Mouse (Mus musculus): ENCODE results near the gene Gm17509. TPM values are rescaled to one million over a fixed set of nuclear protein-coding genes. Genes with fewer than 3 reads are reported as not detected.

Gm17509 gene
- polyA plus RNA-seq, 1 experiment from 2014 or later, result 0.48 TPM

DNA sequence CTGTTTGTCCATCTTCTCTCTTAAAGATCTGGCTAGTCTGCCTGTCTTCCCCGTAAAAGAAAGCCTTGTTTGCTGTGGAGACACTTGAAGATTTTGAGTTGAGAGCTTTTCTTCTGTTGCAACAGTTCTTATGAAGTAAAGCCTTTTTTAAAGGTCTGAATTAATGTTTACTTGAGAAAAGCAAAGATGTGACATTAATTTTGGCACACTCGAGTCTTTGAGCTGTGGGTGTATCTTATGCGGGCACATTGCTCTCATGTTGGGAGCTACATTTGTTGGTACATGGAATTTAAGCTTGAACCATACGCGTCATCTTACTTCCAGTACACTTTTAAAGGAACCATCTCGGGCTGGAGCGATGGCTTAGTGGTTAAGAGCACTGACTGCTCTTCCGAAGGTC, 12.9 kb upstream of the Gm17509 start:
- Histone ChIP-seq H3K27ac (no peak overlapping the region), H3K9ac (no peak overlapping the region), H3K27me3 (ENCODE audit: control insufficient read depth, insufficient read depth, low read length) (no peaks in the 10 kb centered on the region), H3K4me3 (replicated peaks; ENCODE audit: low read length) (no peak overlapping the region), H3K36me3 (replicated peaks; ENCODE audit: control insufficient read depth, insufficient read depth) (no peaks in the 10 kb centered on the region), H3K4me1 (replicated peaks; ENCODE audit: control insufficient read depth, insufficient read depth, low read length) (peaks cover 10% of the 10 kb centered on the region; the same call in 1 of the 2 replicates), H3K9me3 (ENCODE audit: control insufficient read depth, low read length) (no peaks in the 10 kb centered on the region), H3K4me2 (replicated peaks) (no peak overlapping the region)
- 97% methylated on average over 8 of the region's 8 CpGs for WGBS
- DNase-seq (ENCODE audit: low spot score) (no peak), ATAC-seq (ENCODE audit: low FRiP score) (no peak)

DNA sequence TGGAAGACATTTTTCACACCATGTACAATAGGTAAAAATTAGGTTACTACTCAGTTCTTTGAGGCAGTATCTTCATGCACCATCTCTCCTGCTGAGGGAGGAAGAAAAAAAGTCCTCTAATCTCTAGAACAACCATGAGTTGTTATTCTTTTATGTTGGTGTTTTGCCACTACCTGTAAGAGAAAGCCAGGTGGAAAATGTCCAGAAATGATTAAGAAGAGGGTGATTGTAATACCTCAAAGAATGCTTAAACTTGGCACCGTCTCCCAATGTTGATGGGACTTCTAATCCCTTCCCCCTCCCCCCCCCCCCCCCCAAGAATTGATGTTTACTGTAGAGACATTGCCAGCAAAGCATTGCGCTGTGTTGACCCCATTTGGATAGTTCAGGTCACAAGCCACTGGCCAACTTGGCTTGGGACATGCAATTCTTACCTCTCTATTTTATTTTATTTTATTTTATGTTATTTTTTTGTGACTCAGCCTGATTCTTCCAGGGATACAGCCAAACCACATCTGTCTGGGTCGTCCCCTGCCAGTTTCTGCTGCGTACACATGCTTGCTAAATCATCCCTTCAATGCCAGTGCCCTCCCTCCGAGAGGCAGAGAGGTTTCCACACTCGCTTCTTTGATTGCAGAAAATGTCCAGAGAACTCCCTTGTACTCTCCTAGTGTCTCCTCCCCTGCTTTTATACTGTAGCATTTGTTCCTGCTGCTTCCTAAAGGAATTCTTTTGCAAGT, 9.7 kb upstream of the Gm17509 start:
- H3K27ac ChIP-seq, result no peak overlapping the region
- no peaks in the 10 kb centered on the region for H3K9me3 ChIP-seq (ENCODE audit: control insufficient read depth, low read length)
- H3K4me2 ChIP-seq (replicated peaks), result no peak overlapping the region
- H3K27me3 ChIP-seq (ENCODE audit: control insufficient read depth, insufficient read depth, low read length), result no peaks in the 10 kb centered on the region
- ATAC-seq (ENCODE audit: low FRiP score), result no peak
- no peak overlapping the region for H3K4me3 ChIP-seq (replicated peaks; ENCODE audit: low read length)
- no peak for DNase-seq (ENCODE audit: low spot score)
- no peak overlapping the region for H3K9ac ChIP-seq
- no peaks in the 10 kb centered on the region for H3K36me3 ChIP-seq (replicated peaks; ENCODE audit: control insufficient read depth, insufficient read depth)
- H3K4me1 ChIP-seq (replicated peaks; ENCODE audit: control insufficient read depth, insufficient read depth, low read length), result peaks cover 3% of the 10 kb centered on the region; the same call in 1 of the 2 replicates
- WGBS, result 78% methylated on average over 6 of the region's 6 CpGs

DNA sequence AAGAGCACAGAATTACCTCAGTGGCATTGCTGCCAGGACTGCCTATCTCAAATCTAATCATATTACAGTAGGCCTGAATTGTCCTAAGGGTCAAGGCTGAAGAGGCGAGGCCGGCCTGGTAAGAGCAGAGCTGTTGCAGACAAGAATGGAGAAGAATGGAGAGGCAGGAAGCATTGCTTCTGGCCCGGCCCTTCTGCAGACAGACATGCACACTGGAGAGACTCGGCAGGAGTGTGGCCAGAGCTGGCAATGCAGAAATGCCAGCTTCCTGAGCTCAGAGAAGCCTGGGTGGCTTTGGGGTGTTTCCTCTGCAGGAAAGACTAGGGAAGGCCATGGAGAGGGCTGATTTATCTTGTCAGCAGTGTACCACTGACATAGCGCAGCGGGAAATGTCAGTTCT, 4.7 kb upstream of the Gm17509 start:
- no peak overlapping the region for H3K4me3 ChIP-seq (replicated peaks; ENCODE audit: low read length)
- DNase-seq (ENCODE audit: low spot score), result no peak
- H3K9ac ChIP-seq, result no peak overlapping the region
- H3K4me1 ChIP-seq (replicated peaks; ENCODE audit: control insufficient read depth, insufficient read depth, low read length), result peaks cover 5% of the 10 kb centered on the region; the same call in 1 of the 2 replicates
- H3K4me2 ChIP-seq (replicated peaks), result no peak overlapping the region
- no peak overlapping the region for H3K27ac ChIP-seq
- 77% methylated on average over 6 of the region's 6 CpGs for WGBS
- no peak for ATAC-seq (ENCODE audit: low FRiP score)
- H3K9me3 ChIP-seq (ENCODE audit: control insufficient read depth, low read length), result no peaks in the 10 kb centered on the region
- no peaks in the 10 kb centered on the region for H3K36me3 ChIP-seq (replicated peaks; ENCODE audit: control insufficient read depth, insufficient read depth)
- H3K27me3 ChIP-seq (ENCODE audit: control insufficient read depth, insufficient read depth, low read length), result no peaks in the 10 kb centered on the region

DNA sequence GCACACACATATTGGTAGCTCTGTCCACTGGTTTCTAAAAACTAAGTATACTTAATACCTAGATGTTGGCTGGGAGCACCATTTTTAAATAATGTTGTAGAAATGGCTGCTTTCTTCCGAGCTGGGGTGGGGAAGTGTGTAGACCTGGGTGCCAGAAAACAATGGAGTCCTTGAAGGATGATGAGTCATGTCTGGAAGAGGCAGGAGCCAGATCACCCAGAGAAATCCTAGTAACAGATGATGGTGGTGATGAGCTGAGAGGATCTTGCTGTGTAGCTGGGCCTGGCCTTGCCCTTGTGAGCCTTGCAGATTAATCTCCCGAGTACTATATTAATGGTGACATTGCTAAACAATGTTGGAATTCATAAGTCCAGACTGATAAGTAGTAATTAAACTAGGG, 4.0 kb upstream of the Gm17509 start:
- no peak for DNase-seq (ENCODE audit: low spot score)
- no peak overlapping the region for H3K4me2 ChIP-seq (replicated peaks)
- WGBS, result 75% methylated on average over 2 of the region's 2 CpGs
- no peak overlapping the region for H3K9ac ChIP-seq
- H3K4me3 ChIP-seq (replicated peaks; ENCODE audit: low read length), result no peak overlapping the region
- no peaks in the 10 kb centered on the region for H3K9me3 ChIP-seq (ENCODE audit: control insufficient read depth, low read length)
- H3K36me3 ChIP-seq (replicated peaks; ENCODE audit: control insufficient read depth, insufficient read depth), result no peaks in the 10 kb centered on the region
- H3K27me3 ChIP-seq (ENCODE audit: control insufficient read depth, insufficient read depth, low read length), result no peaks in the 10 kb centered on the region
- no peak for ATAC-seq (ENCODE audit: low FRiP score)
- peaks cover 10% of the 10 kb centered on the region for H3K4me1 ChIP-seq (replicated peaks; ENCODE audit: control insufficient read depth, insufficient read depth, low read length)
- H3K27ac ChIP-seq, result no peak overlapping the region

DNA sequence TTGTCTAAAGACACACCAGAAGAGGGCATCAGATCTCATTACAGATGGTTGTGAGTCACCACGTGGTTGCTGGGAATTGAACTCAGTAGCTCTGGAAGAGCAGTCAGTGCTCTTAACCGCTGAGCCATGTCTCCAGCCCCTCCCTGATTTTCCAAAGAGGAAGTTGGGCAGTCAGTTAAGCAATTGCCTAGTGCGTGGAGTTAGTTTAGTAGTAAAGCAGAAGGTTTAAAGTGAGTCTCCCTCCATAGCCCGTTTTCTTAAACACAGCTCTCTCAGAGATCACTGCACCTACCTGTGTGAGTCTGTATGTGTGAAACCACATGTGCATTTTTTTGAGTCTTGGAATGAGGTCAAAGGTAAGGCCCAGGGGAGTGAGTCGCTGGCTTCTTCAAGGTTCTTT, 2.2 kb upstream of the Gm17509 start:
- no peak overlapping the region for H3K9ac ChIP-seq
- H3K4me2 ChIP-seq (replicated peaks), result no peak overlapping the region
- 53% methylated on average over 5 of the region's 5 CpGs for WGBS
- no peaks in the 10 kb centered on the region for H3K9me3 ChIP-seq (ENCODE audit: control insufficient read depth, low read length)
- no peak overlapping the region for H3K4me3 ChIP-seq (replicated peaks; ENCODE audit: low read length)
- peaks cover 16% of the 10 kb centered on the region for H3K4me1 ChIP-seq (replicated peaks; ENCODE audit: control insufficient read depth, insufficient read depth, low read length)
- DNase-seq (ENCODE audit: low spot score) (no peak), ATAC-seq (ENCODE audit: low FRiP score) (no peak)
- H3K27ac ChIP-seq, result no peak overlapping the region
- no peaks in the 10 kb centered on the region for H3K27me3 ChIP-seq (ENCODE audit: control insufficient read depth, insufficient read depth, low read length)
- H3K36me3 ChIP-seq (replicated peaks; ENCODE audit: control insufficient read depth, insufficient read depth), result no peaks in the 10 kb centered on the region

GRCm38 (mm10) chr13:117219871-117220500, 889 bp downstream of the Gm17509 start:
- Histone ChIP-seq H3K4me3 (replicated peaks; ENCODE audit: low read length) (peak overlapping the region; percentile 82), H3K27me3 (ENCODE audit: control insufficient read depth, insufficient read depth, low read length) (no peaks in the 10 kb centered on the region), H3K9ac (peak overlapping the region; percentile 95), H3K27ac (peak overlapping the region; percentile 86), H3K4me1 (replicated peaks; ENCODE audit: control insufficient read depth, insufficient read depth, low read length) (peaks cover 16% of the 10 kb centered on the region), H3K9me3 (ENCODE audit: control insufficient read depth, low read length) (no peaks in the 10 kb centered on the region), H3K4me2 (replicated peaks) (peak overlapping the region; percentile 80), H3K36me3 (replicated peaks; ENCODE audit: control insufficient read depth, insufficient read depth) (no peaks in the 10 kb centered on the region)
- DNase-seq (ENCODE audit: low spot score) (no peak), ATAC-seq (ENCODE audit: low FRiP score) (peak; percentile 6; the same call in 1 of the 2 replicates)
- WGBS, result 2% methylated on average over 16 of the region's 16 CpGs

DNA sequence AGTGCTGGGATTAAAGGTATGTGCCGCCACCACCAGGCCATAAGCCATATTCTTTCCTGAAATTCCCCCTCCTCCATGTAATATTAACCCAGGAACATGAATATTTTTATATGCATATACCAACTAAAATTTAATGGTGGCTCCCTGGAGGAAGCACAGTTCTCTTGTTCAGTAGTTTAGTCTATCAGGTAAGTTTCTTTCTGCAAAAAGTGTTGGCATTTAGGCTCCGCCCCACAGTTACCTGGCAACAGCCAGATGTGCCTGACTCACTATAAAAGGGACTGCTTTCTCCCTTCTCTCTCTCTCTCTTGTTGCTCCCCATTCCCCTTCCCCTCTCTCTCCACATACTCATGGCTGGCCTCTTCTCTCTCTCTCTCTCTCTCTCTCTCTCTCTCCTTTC, 2.8 kb downstream of the Gm17509 start:
- 82% methylated on average over 2 of the region's 2 CpGs for WGBS
- Histone ChIP-seq H3K4me1 (replicated peaks; ENCODE audit: control insufficient read depth, insufficient read depth, low read length) (peaks cover 16% of the 10 kb centered on the region), H3K9ac (no peak overlapping the region), H3K4me3 (replicated peaks; ENCODE audit: low read length) (no peak overlapping the region), H3K36me3 (replicated peaks; ENCODE audit: control insufficient read depth, insufficient read depth) (no peaks in the 10 kb centered on the region), H3K9me3 (ENCODE audit: control insufficient read depth, low read length) (no peaks in the 10 kb centered on the region), H3K27ac (no peak overlapping the region), H3K27me3 (ENCODE audit: control insufficient read depth, insufficient read depth, low read length) (no peaks in the 10 kb centered on the region), H3K4me2 (replicated peaks) (no peak overlapping the region)
- DNase-seq (ENCODE audit: low spot score), result no peak
- no peak for ATAC-seq (ENCODE audit: low FRiP score)

DNA sequence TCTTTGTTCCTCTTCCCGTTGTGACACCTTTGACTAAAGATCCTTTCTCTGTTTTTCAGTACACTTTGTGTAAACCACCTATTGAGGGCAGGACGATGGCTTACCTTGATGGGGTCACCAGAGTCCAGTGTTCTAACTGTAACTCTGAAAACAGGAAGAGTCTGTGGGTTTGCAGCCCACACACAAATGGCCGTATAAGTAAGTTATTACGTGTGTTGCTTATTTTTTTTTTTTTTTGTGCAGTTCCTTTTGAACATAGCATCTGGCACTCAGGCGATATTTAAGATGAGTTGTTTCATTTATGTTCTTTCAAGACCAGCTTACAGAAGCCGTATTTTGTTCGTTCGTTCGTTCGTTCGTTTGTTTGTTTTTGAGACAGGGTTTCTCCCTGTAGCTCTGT, 3.3 kb downstream of the Gm17509 start:
- Histone ChIP-seq H3K36me3 (replicated peaks; ENCODE audit: control insufficient read depth, insufficient read depth) (no peaks in the 10 kb centered on the region), H3K4me1 (replicated peaks; ENCODE audit: control insufficient read depth, insufficient read depth, low read length) (peaks cover 16% of the 10 kb centered on the region), H3K4me3 (replicated peaks; ENCODE audit: low read length) (no peak overlapping the region), H3K4me2 (replicated peaks) (no peak overlapping the region), H3K27me3 (ENCODE audit: control insufficient read depth, insufficient read depth, low read length) (no peaks in the 10 kb centered on the region), H3K9ac (no peak overlapping the region), H3K9me3 (ENCODE audit: control insufficient read depth, low read length) (no peaks in the 10 kb centered on the region), H3K27ac (no peak overlapping the region)
- no peak for ATAC-seq (ENCODE audit: low FRiP score)
- DNase-seq (ENCODE audit: low spot score), result no peak
- WGBS, result 72% methylated on average over 11 of the region's 11 CpGs

DNA sequence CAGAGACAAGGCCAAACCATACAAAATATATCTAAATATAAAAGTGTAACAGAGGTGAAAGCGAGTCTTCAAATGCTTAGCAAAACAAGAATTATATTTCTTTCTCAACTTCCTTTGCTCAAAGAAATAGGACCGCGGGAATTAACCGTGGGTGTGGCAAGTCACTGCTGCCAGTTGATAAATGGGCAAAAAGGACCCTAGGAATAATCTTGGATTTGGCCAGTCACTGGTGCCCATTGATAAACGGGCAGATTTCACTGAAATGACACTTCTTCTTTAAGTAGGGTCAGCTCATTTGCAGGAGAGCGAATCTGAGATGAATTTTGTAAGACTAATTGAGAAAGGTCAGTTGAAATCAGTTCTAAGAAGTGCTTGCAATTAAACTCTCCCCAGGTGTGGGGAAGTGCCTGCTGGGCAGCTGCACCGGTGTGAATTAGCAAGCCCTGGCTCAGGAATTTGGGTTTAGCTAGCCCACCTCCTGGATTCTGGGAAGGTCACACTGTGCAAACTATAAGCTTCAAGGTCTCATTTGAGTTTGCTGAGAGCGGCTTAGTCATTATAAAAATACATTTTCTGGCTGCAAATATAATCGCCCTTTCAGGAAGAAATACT, 4.0 kb downstream of the Gm17509 start:
- no peaks in the 10 kb centered on the region for H3K36me3 ChIP-seq (replicated peaks; ENCODE audit: control insufficient read depth, insufficient read depth)
- no peak overlapping the region for H3K27ac ChIP-seq
- H3K27me3 ChIP-seq (ENCODE audit: control insufficient read depth, insufficient read depth, low read length), result no peaks in the 10 kb centered on the region
- DNase-seq (ENCODE audit: low spot score) (no peak), ATAC-seq (ENCODE audit: low FRiP score) (no peak)
- peaks cover 13% of the 10 kb centered on the region for H3K4me1 ChIP-seq (replicated peaks; ENCODE audit: control insufficient read depth, insufficient read depth, low read length)
- no peaks in the 10 kb centered on the region for H3K9me3 ChIP-seq (ENCODE audit: control insufficient read depth, low read length)
- no peak overlapping the region for H3K9ac ChIP-seq
- no peak overlapping the region for H3K4me3 ChIP-seq (replicated peaks; ENCODE audit: low read length)
- WGBS, result 26% methylated on average over 9 of the region's 9 CpGs
- no peak overlapping the region for H3K4me2 ChIP-seq (replicated peaks)
